ENCODE assay signal across 10 mouse cellular contexts in the genomic region with DNA sequence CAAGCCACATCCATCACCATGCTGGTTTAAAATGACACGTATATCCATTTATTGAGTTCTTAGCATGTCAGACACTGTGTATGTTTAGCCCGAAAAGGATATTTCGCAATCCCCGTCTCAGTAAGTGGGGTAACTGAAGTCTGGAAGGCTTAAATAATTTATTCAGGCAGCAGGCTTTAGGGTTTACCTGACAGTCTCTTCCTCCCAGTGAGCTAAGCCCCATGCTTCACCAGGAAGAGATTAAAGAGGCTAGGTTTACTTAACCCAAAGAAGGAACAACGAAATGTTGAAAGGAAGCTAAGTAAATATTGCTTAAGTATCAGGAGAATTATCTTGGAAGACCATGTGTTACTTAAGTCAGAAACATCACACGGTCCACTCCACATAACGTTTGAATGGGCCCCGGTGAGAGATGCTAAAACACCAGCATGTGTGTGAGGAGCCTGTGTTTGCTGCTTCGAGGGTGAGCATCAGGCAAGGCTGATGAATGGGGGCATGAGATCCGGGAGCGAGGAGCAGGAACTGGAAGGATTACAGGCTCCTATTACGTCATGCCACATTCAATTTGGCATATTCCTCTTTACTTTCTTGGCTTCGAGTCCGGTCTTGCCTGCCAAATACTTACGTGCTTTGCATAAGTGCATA.
DNase-seq lines count a peak whose midpoint lies in the region; ATAC-seq and TF ChIP-seq lines count a peak whose summit lies in the region.
"Had no signal": no experiment of that assay in that cellular context is flagged by ENCODE, and none has a peak within 500 bp of the region (broad histone marks: within the 10 kb centered on the region; RNA-seq: fewer than 3 reads in every experiment).

No protein-coding gene starts in this region.

- H3K9me3 ChIP-seq in forebrain, embryonic 12.5 days = no peaks in the 10 kb centered on the region
- H3K9me3 ChIP-seq in intestine, postnatal 0 days (ENCODE audit: control insufficient read depth) = no peaks in the 10 kb centered on the region
- H3K9me3 ChIP-seq in neural tube, embryonic 14.5 days (ENCODE audit: control insufficient read depth, low read length) = no peaks in the 10 kb centered on the region

- peak; percentile 74 for ATAC-seq in forebrain, embryonic 12.5 days (ENCODE audit: low FRiP score)
- ATAC-seq in intestine, postnatal 0 days = no peak
- peak; percentile 65 for ATAC-seq in neural tube, embryonic 14.5 days (ENCODE audit: low read depth)
- no peak for ATAC-seq in megakaryocyte-erythroid progenitor cell, adult 5-6 weeks (replicated peaks; ENCODE audit: low FRiP score, low TSS enrichment, poor library complexity, severe bottlenecking)
- ATAC-seq: Patski had no signal

- no peak overlapping the region for H3K9ac ChIP-seq in forebrain, embryonic 12.5 days
- H3K9ac ChIP-seq in intestine, postnatal 0 days (ENCODE audit: low read depth, low read length) = no peak overlapping the region
- H3K9ac ChIP-seq in neural tube, embryonic 14.5 days (replicated peaks; ENCODE audit: low read depth, low read length) = no peak overlapping the region
- H3K9ac ChIP-seq: liver, embryonic 14.5 days had no signal

- 0 out of 2 replicates have a peak, but pooled peaks cover 3% of the 10 kb centered on the region for H3K27me3 ChIP-seq in forebrain, embryonic 12.5 days
- no peaks in the 10 kb centered on the region for H3K27me3 ChIP-seq in intestine, postnatal 0 days (replicated peaks; ENCODE audit: control insufficient read depth, insufficient read depth, low read length)
- no peaks in the 10 kb centered on the region for H3K27me3 ChIP-seq in neural tube, embryonic 14.5 days (ENCODE audit: control insufficient read depth, insufficient read depth, low read length)
- H3K27me3 ChIP-seq: Patski had no signal

- 22% methylated on average over 15 of the region's 15 CpGs for WGBS in forebrain, embryonic 12.5 days
- 8% methylated on average over 15 of the region's 15 CpGs for WGBS in intestine, postnatal 0 days
- 25% methylated on average over 15 of the region's 15 CpGs for WGBS in neural tube, embryonic 14.5 days

- H3K4me2 ChIP-seq in forebrain, embryonic 12.5 days = peak overlapping the region; percentile 56
- peak overlapping the region; percentile 45; the same call in 1 of the 2 replicates for H3K4me2 ChIP-seq in intestine, postnatal 0 days (replicated peaks; ENCODE audit: low read depth)
- peak overlapping the region; percentile 61 for H3K4me2 ChIP-seq in neural tube, embryonic 14.5 days (ENCODE audit: low read depth, low read length)

- H3K4me1 ChIP-seq in forebrain, embryonic 12.5 days = peaks cover 18% of the 10 kb centered on the region
- no peaks in the 10 kb centered on the region for H3K4me1 ChIP-seq in intestine, postnatal 0 days (replicated peaks; ENCODE audit: control insufficient read depth, insufficient read depth, low read length)
- H3K4me1 ChIP-seq in neural tube, embryonic 14.5 days (ENCODE audit: control insufficient read depth, insufficient read depth, low read length) = peaks cover 8% of the 10 kb centered on the region; the same call in 1 of the 2 replicates

- no peaks in the 10 kb centered on the region for H3K36me3 ChIP-seq in forebrain, embryonic 12.5 days (replicated peaks)
- H3K36me3 ChIP-seq in intestine, postnatal 0 days (ENCODE audit: control insufficient read depth, insufficient read depth) = no peaks in the 10 kb centered on the region
- no peaks in the 10 kb centered on the region for H3K36me3 ChIP-seq in neural tube, embryonic 14.5 days (ENCODE audit: control insufficient read depth, insufficient read depth, low read length)

- no peak for TF ChIP-seq CTCF in intestine, postnatal 0 days (IDR thresholded peaks at IDR 0.05; ENCODE audit: low read depth)

- intact Hi-C loops in left cerebral cortex, postnatal 4 days (cut with DNase I) = loop anchor here (10.0 kb wide), 1 partner anchor 1602 kb away; no protein-coding TSS in a partner anchor

- peak overlapping the region; percentile 34; the same call in 1 of the 2 replicates for H3K4me3 ChIP-seq in forebrain, embryonic 12.5 days (replicated peaks)
- H3K4me3 ChIP-seq in intestine, postnatal 0 days (ENCODE audit: low read depth, low read length) = no peak overlapping the region
- H3K4me3 ChIP-seq in neural tube, embryonic 14.5 days (ENCODE audit: low read depth, low read length) = peak overlapping the region; percentile 31; the same call in 1 of the 2 replicates

- H3K27ac ChIP-seq in forebrain, embryonic 12.5 days = 0 out of 2 replicates have a peak overlapping the region, but pooled peaks have one; percentile 43
- no peak overlapping the region for H3K27ac ChIP-seq in intestine, postnatal 0 days (ENCODE audit: low read depth, low read length)
- no peak overlapping the region for H3K27ac ChIP-seq in neural tube, embryonic 14.5 days (ENCODE audit: low read depth, low read length)
- H3K27ac ChIP-seq: liver, embryonic 14.5 days had no signal

- peak; percentile 7 for DNase-seq in left cerebral cortex, adult 11 months (ENCODE audit: low spot score)
- DNase-seq in left cerebral cortex, postnatal 4 days = no peak
- no peak for DNase-seq in frontal cortex, adult 2 months (ENCODE audit: extremely low spot score in 1 of 2, low spot score in 1 of 2)
- DNase-seq in thymus, postnatal 14 days = no peak

Comparison
In these comparisons a context has a peak if more than half of its experiments do, and no peak if none do; other contexts are left out.
1. ATAC-seq: peak in forebrain, embryonic 12.5 days (single experiment) and neural tube, embryonic 14.5 days (single experiment); none in intestine, postnatal 0 days (single experiment) and megakaryocyte-erythroid progenitor cell, adult 5-6 weeks (single experiment).
2. Peak in every context shown above with its lines, with median percentiles within 50 percentile points of each other: H3K4me2 ChIP-seq.